Mouse (Mus musculus): ENCODE measurements around the gene Cttn.

DNA sequence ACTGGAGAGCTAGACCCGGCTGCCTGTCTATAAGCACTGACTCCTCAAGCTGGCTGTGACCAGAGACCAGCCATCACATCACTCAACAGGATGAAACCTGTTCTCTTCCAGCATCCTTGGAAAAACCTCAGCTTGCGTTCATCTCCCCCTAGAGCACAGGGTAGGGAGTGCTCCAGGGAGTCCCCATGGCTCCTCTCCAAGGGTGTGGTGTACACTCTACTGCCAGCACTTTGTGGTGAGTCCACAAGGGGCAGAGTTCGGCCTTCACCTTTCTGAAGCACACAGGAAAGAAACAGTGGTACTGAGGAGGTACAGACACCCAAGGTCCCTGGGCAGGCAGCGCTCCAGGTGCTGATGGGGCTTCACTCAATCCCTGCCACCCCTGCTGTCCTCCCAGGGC, 55.0 kb downstream of the Cttn start:
- TF ChIP-seq CTCF (IDR thresholded peaks at IDR 0.05; ENCODE audit: borderline replicate concordance, extremely low read depth, insufficient read depth, insufficient read length) (peak; percentile 8; the same call in 1 of the 2 replicates), POLR2A (IDR thresholded peaks at IDR 0.05; ENCODE audit: borderline replicate concordance, extremely low read depth, insufficient read depth, insufficient read length, poor library complexity, severe bottlenecking) (no peak)
